Mouse (Mus musculus): ENCODE measurements around the gene Ogn. TPM values are rescaled to one million over a fixed set of nuclear protein-coding genes. Genes with fewer than 3 reads are reported as not detected.
"Not testable (repeated sequence)": the region's sequence is repeated elsewhere in the genome, so short reads cannot be mapped to it uniquely, and the experiment has no call there.

The Ogn gene
- polyA plus RNA-seq (2015; fragmentation: Nextera tagmentation; extraction: Ambion mirVana), result 9.8 and 13.6 TPM in 2 replicates

- Histone ChIP-seq H3K27me3 (no peaks in the 10 kb centered on the region), H3K27ac (replicated peaks) (no peak within 1 kb of the TSS), H3K4me2 (no peak within 1 kb of the TSS), H3K4me3 (no peak within 1 kb of the TSS), H3K4me1 (replicated peaks) (no peaks in the 10 kb centered on the region), H3K36me3 (no peaks in the 10 kb centered on the region), H3K9me3 (no peaks in the 10 kb centered on the region), H3K9ac (no peak within 1 kb of the TSS)
- ATAC-seq (ENCODE audit: low FRiP score, low read depth), result no peak
- 82% methylated on average over 4 of the region's 4 CpGs for WGBS
Measured at GRCm38 (mm10) chr13:49607714-49608113, at the start of gene Ogn. Gene Ogn, plus strand, starts transcription at chr13:49608046.

- Histone ChIP-seq H3K9me3 (no peaks in the 10 kb centered on the region), H3K4me2 (no peak overlapping the region), H3K4me3 (no peak overlapping the region), H3K27ac (replicated peaks) (no peak overlapping the region), H3K9ac (no peak overlapping the region), H3K36me3 (no peaks in the 10 kb centered on the region), H3K27me3 (no peaks in the 10 kb centered on the region), H3K4me1 (replicated peaks) (no peaks in the 10 kb centered on the region)
- ATAC-seq (ENCODE audit: low FRiP score, low read depth), result no peak
- WGBS, result 32% methylated on average over 2 of the region's 2 CpGs
Measured at GRCm38 (mm10) chr13:49559185-49559584, 48.7 kb upstream of the Ogn start.

DNA sequence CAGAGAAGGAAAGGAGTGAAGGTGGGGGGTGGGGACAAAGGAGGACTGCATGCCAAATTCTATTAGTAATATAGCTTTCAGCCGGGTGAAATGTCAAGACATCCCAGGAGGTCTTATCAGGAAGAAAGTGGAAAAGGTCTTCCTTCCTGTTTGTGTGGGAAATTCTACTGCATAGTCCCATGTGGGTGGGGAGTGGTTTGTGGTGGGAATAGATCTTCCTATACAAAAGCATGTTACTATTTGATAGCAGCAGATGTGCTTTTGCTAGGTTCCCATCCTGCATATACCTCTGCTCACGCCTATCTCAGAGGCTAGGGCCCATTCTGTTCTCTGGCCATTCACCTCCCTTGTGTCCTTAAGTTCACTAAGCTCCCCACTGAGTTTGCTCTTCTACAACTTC is 47.0 kb upstream of the Ogn start:
- ATAC-seq (ENCODE audit: low FRiP score, low read depth), result no peak
- WGBS, result 69% methylated on average over 2 of the region's 2 CpGs
- no peak overlapping the region for H3K4me2 ChIP-seq
- no peak overlapping the region for H3K4me3 ChIP-seq
- H3K9ac ChIP-seq, result no peak overlapping the region
- no peaks in the 10 kb centered on the region for H3K9me3 ChIP-seq
- H3K27me3 ChIP-seq, result no peaks in the 10 kb centered on the region
- H3K4me1 ChIP-seq (replicated peaks), result no peaks in the 10 kb centered on the region
- no peaks in the 10 kb centered on the region for H3K36me3 ChIP-seq
- no peak overlapping the region for H3K27ac ChIP-seq (replicated peaks)

GRCm38 (mm10) chr13:49564347-49564746 is 43.5 kb upstream of the Ogn start:
- WGBS, result 88% methylated on average over 1 of the region's 1 CpGs
- no peak overlapping the region for H3K4me2 ChIP-seq
- H3K27me3 ChIP-seq, result no peaks in the 10 kb centered on the region
- H3K36me3 ChIP-seq, result no peaks in the 10 kb centered on the region
- H3K9me3 ChIP-seq, result no peaks in the 10 kb centered on the region
- no peaks in the 10 kb centered on the region for H3K4me1 ChIP-seq (replicated peaks)
- no peak overlapping the region for H3K9ac ChIP-seq
- H3K27ac ChIP-seq (replicated peaks), result no peak overlapping the region
- no peak overlapping the region for H3K4me3 ChIP-seq
- ATAC-seq (ENCODE audit: low FRiP score, low read depth), result no peak

DNA sequence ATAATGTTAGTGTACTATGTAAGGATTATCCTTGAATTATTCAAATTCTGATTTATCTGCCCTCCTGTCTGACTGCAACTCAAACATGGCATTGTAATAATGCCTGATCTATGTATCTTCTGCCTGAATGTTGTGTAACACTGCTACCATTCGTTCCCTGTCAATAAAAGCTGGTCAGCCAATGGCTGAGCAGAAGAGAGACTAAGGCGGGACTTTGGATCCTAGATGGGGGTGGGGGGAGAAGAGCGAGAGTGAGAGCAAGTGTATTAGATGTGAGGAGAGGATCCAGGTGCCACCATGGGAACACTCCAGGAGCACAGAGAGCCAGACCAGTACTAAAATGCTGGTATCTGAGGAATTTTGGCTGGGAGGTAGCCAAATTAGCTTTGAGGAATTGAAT is 37.5 kb upstream of the Ogn start:
- Histone ChIP-seq H3K9ac (no peak overlapping the region), H3K27ac (replicated peaks) (no peak overlapping the region), H3K4me1 (replicated peaks) (no peaks in the 10 kb centered on the region), H3K27me3 (no peaks in the 10 kb centered on the region), H3K4me3 (no peak overlapping the region), H3K36me3 (no peaks in the 10 kb centered on the region), H3K4me2 (no peak overlapping the region), H3K9me3 (no peaks in the 10 kb centered on the region)
- no peak for ATAC-seq (ENCODE audit: low FRiP score, low read depth)
- 81% methylated on average over 3 of the region's 3 CpGs for WGBS

DNA sequence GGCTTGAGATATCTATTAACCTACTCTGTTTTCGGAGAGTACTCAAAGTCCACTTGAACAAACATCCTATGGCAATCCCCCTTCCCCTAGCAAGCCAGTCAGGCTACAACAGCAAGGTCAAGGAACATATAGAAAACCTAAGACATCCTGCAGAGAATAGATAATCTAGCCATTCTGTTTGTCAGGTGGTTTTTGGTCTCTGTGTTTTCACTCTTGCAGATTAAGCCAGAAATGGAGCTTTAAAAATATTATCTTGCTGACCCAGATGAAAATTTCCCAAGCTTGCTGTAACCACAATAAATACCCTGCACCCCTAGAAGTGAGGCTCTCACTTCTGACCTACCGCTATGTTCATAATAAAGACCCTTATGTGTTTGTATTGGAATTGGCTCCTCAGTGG is 36.4 kb upstream of the Ogn start:
- ATAC-seq (ENCODE audit: low FRiP score, low read depth), result no peak
- H3K27me3 ChIP-seq, result no peaks in the 10 kb centered on the region
- H3K4me2 ChIP-seq, result no peak overlapping the region
- no peak overlapping the region for H3K27ac ChIP-seq (replicated peaks)
- H3K4me3 ChIP-seq, result no peak overlapping the region
- H3K9ac ChIP-seq, result no peak overlapping the region
- no peaks in the 10 kb centered on the region for H3K4me1 ChIP-seq (replicated peaks)
- H3K36me3 ChIP-seq, result no peaks in the 10 kb centered on the region
- WGBS, result 89% methylated on average over 2 of the region's 2 CpGs
- no peaks in the 10 kb centered on the region for H3K9me3 ChIP-seq

- Histone ChIP-seq H3K9me3 (no peaks in the 10 kb centered on the region), H3K4me1 (replicated peaks) (no peaks in the 10 kb centered on the region), H3K4me3 (no peak within 1 kb of the TSS), H3K27ac (replicated peaks) (no peak within 1 kb of the TSS), H3K36me3 (no peaks in the 10 kb centered on the region), H3K27me3 (no peaks in the 10 kb centered on the region), H3K9ac (no peak within 1 kb of the TSS), H3K4me2 (no peak within 1 kb of the TSS)
- 82% methylated on average over 8 of the region's 8 CpGs for WGBS
- no peak for ATAC-seq (ENCODE audit: low FRiP score, low read depth)
Measured at GRCm38 (mm10) chr13:49581541-49582530, 26.0 kb upstream of the Ogn start, which contains the start of gene Omd. Gene Omd, plus strand, starts transcription at chr13:49582462.

DNA sequence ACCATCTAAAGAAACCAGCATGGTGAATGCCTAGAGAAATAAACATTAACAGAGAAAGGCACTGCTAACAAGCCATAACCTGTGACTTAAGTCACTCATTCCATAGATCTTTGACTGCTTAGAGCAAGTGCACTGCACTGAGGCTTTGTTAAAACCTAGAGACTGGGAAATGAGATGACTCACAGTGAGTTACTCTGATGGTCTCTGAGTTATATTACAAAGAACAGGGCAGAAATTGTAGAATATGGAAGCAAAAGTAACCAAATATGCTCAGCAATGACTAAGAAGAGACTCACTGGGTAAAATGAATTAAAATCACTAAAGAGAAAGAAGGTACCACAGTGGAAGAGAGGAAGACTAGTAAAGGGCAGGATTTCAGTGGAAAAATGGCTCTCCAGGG is 24.0 kb upstream of the Ogn start:
- Histone ChIP-seq H3K9me3 (no peaks in the 10 kb centered on the region), H3K36me3 (no peaks in the 10 kb centered on the region), H3K9ac (no peak overlapping the region), H3K4me3 (no peak overlapping the region), H3K4me1 (replicated peaks) (no peaks in the 10 kb centered on the region), H3K27me3 (no peaks in the 10 kb centered on the region), H3K27ac (replicated peaks) (no peak overlapping the region), H3K4me2 (no peak overlapping the region)
- no peak for ATAC-seq (ENCODE audit: low FRiP score, low read depth)

DNA sequence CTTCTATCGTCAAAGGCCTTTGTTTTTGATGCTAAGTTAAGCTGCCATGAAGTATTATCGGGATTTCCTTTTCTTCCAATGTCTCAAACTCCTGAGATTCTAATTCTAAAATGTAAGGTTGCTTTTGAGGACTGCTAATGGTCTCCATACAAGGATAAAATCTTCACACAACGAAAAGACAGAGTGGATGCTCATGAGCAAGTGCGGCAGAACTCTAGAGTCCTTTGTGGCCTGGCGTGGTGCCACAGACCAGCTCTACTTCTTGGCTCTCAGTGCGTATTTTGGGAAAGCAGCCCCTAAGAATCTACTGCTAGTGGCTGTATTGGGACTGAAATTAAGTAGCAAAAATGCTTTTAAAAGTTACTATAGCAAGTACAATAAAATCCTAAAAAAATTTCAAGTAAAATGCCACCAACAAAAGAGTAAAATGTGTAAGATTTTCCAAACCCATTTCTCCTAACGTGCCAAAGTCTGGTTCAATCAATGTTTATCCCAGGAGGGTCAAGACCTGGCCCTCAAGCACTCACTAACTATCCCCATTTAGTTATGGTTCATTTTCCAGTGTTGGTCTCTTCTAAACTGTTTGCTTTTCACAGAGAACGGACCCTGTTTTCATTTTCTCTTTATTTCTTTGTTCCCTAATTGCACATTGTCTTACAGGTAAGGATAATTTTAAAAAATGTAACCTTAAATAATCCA is 23.4 kb upstream of the Ogn start:
- H3K9ac ChIP-seq, result no peak overlapping the region
- H3K36me3 ChIP-seq, result no peaks in the 10 kb centered on the region
- no peak overlapping the region for H3K4me2 ChIP-seq
- no peak for ATAC-seq (ENCODE audit: low FRiP score, low read depth)
- WGBS, result 80% methylated on average over 8 of the region's 8 CpGs
- no peaks in the 10 kb centered on the region for H3K9me3 ChIP-seq
- H3K4me1 ChIP-seq (replicated peaks), result no peaks in the 10 kb centered on the region
- H3K27ac ChIP-seq (replicated peaks), result no peak overlapping the region
- H3K4me3 ChIP-seq, result no peak overlapping the region
- no peaks in the 10 kb centered on the region for H3K27me3 ChIP-seq

- no peak for ATAC-seq (ENCODE audit: low FRiP score, low read depth)
- no peaks in the 10 kb centered on the region for H3K4me1 ChIP-seq (replicated peaks)
- H3K27ac ChIP-seq (replicated peaks), result no peak overlapping the region
- no peaks in the 10 kb centered on the region for H3K27me3 ChIP-seq
- H3K36me3 ChIP-seq, result no peaks in the 10 kb centered on the region
- H3K9ac ChIP-seq, result no peak overlapping the region
- WGBS, result 94% methylated on average over 6 of the region's 6 CpGs
- H3K4me2 ChIP-seq, result no peak overlapping the region
- no peaks in the 10 kb centered on the region for H3K9me3 ChIP-seq
- no peak overlapping the region for H3K4me3 ChIP-seq
Measured at GRCm38 (mm10) chr13:49586062-49586461, 21.8 kb upstream of the Ogn start.

DNA sequence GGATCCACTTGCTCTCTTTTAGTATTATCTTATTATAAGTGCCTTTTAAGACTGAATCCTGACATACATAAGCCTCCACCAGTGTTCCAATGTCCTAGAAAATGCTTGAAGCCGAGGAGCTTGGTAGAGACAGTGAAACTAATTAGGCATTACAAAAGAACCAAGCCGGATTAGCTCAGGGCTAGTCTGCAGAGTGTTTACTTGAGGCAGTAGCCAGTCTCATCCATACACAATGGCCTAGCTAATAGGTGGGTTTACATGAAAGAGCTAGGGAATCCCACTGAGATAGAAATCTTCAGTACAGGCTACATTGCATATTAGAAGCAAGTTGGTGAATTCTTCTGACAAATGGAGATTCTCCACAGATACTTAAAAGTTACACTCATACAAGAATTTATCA is 5.3 kb upstream of the Ogn start:
- H3K9ac ChIP-seq; H3K9me3 ChIP-seq; H3K4me1 ChIP-seq (replicated peaks); H3K27ac ChIP-seq (replicated peaks); H3K4me2 ChIP-seq; H3K4me3 ChIP-seq; H3K27me3 ChIP-seq; H3K36me3 ChIP-seq; ATAC-seq (ENCODE audit: low FRiP score, low read depth): not testable (repeated sequence)
- 53% methylated on average over 2 of the region's 2 CpGs for WGBS

- Histone ChIP-seq H3K36me3 (no peaks in the 10 kb centered on the region), H3K27me3 (no peaks in the 10 kb centered on the region)
- no peak for ATAC-seq (ENCODE audit: low FRiP score, low read depth)
Measured at GRCm38 (mm10) chr13:49603603-49604002, 4.2 kb upstream of the Ogn start.

More at GRCm38 (mm10) chr13:49603603-49604002, 4.2 kb upstream of the Ogn start:
- Histone ChIP-seq H3K9me3 (no peaks in the 10 kb centered on the region), H3K9ac (no peak overlapping the region), H3K4me2 (no peak overlapping the region), H3K27ac (replicated peaks) (no peak overlapping the region), H3K4me3 (no peak overlapping the region), H3K4me1 (replicated peaks) (no peaks in the 10 kb centered on the region)

Measured in hindbrain, embryonic 15.5 days (tissue).